Comparison of ENCODE assay signal across 8 mouse cellular contexts in genomic region chr17:12031203-12031942, GRCm38 (mm10).
DNase-seq lines count a peak whose midpoint lies in the region; ATAC-seq and TF ChIP-seq lines count a peak whose summit lies in the region.

No protein-coding gene starts in this region.

- H3K36me3 ChIP-seq in spleen, adult 2 months (ENCODE audit: control insufficient read depth, insufficient read depth, low read length) = no peaks in the 10 kb centered on the region
- no peaks in the 10 kb centered on the region for H3K36me3 ChIP-seq in intestine, postnatal 0 days (ENCODE audit: control insufficient read depth, insufficient read depth)

- H3K4me2 ChIP-seq in intestine, postnatal 0 days (replicated peaks; ENCODE audit: low read depth) = peak overlapping the region; percentile 53

- no peaks in the 10 kb centered on the region for H3K9me3 ChIP-seq in intestine, postnatal 0 days (ENCODE audit: control insufficient read depth)

- peak in 1 of 2 experiments; percentile 23 for DNase-seq in spleen, adult 2 months (ENCODE audit: low read depth in 1 of 2, low spot score in 2 of 2)
- DNase-seq in spleen, adult 12 weeks (ENCODE audit: low spot score) = no peak
- DNase-seq in cerebellum, postnatal 36 days = peak; percentile 67 to 70
- DNase-seq in gastrocnemius, postnatal 25 days = peak; percentile 39
- peak; percentile 69 to 76 for DNase-seq in left cerebral cortex, postnatal 25 days (ENCODE audit: low spot score in 2 of 2)
- peak; percentile 85 for DNase-seq in right cerebral cortex, postnatal 4 days

- no peaks in the 10 kb centered on the region for H3K27me3 ChIP-seq in spleen, adult 2 months (ENCODE audit: control insufficient read depth, insufficient read depth, low read length)
- no peaks in the 10 kb centered on the region for H3K27me3 ChIP-seq in intestine, postnatal 0 days (replicated peaks; ENCODE audit: control insufficient read depth, insufficient read depth, low read length)

- no peak for ATAC-seq in intestine, postnatal 0 days
- peak; percentile 64 for ATAC-seq in megakaryocyte-erythroid progenitor cell, adult 5-6 weeks (replicated peaks; ENCODE audit: low FRiP score, low TSS enrichment, poor library complexity, severe bottlenecking)

- intact Hi-C loops in left cerebral cortex, postnatal 25 days (cut with DNase I) = no loop called here

- H3K9ac ChIP-seq in intestine, postnatal 0 days (ENCODE audit: low read depth, low read length) = no peak overlapping the region

- TF ChIP-seq POLR2A in spleen, adult 2 months (IDR thresholded peaks at IDR 0.05; ENCODE audit: low read depth, low read length) = no peak

- peak; percentile 22; the same call in 1 of the 2 replicates for TF ChIP-seq CTCF in spleen, adult 2 months (IDR thresholded peaks at IDR 0.05; ENCODE audit: extremely low read depth, insufficient read depth, insufficient read length, insufficient replicate concordance)
- peak; percentile 74 for TF ChIP-seq CTCF in intestine, postnatal 0 days (IDR thresholded peaks at IDR 0.05; ENCODE audit: low read depth)

- H3K4me3 ChIP-seq in spleen, adult 2 months (ENCODE audit: extremely low read depth, insufficient read depth, insufficient read length) = no peak overlapping the region
- no peak overlapping the region for H3K4me3 ChIP-seq in intestine, postnatal 0 days (ENCODE audit: low read depth, low read length)

- under 1% methylated on average over 10 of the region's 10 CpGs for WGBS in spleen, adult 2 months
- WGBS in intestine, postnatal 0 days = 4% methylated on average over 10 of the region's 10 CpGs

- H3K27ac ChIP-seq in spleen, adult 2 months (ENCODE audit: insufficient read depth, low read length) = no peak overlapping the region
- no peak overlapping the region for H3K27ac ChIP-seq in intestine, postnatal 0 days (ENCODE audit: low read depth, low read length)

- no peaks in the 10 kb centered on the region for H3K4me1 ChIP-seq in spleen, adult 2 months (ENCODE audit: control insufficient read depth, insufficient read depth, insufficient read length)
- no peaks in the 10 kb centered on the region for H3K4me1 ChIP-seq in intestine, postnatal 0 days (replicated peaks; ENCODE audit: control insufficient read depth, insufficient read depth, low read length)
